ENCODE assay signal across 15 mouse cellular contexts in genomic region chr2:31876446-31876845, GRCm38 (mm10). TPM values are rescaled to one million over a fixed set of nuclear protein-coding genes. Genes with fewer than 3 reads are reported as not detected.
DNase-seq lines count a peak whose midpoint lies in the region; ATAC-seq and TF ChIP-seq lines count a peak whose summit lies in the region.
"Had no signal": no experiment of that assay in that cellular context is flagged by ENCODE, and none has a peak within 500 bp of the region (broad histone marks: within the 10 kb centered on the region; RNA-seq: fewer than 3 reads in every experiment).

No protein-coding gene starts in this region.

- TF ChIP-seq CTCF in midbrain, postnatal 0 days (IDR thresholded peaks at IDR 0.05) = no peak

- H3K27ac ChIP-seq in hindbrain, embryonic 10.5 days = 0 out of 2 replicates have a peak overlapping the region, but pooled peaks have one; percentile 8
- no peak overlapping the region for H3K27ac ChIP-seq in hindbrain, embryonic 16.5 days (ENCODE audit: low read depth, low read length)
- 0 out of 2 replicates have a peak overlapping the region, but pooled peaks have one; percentile 32 for H3K27ac ChIP-seq in midbrain, postnatal 0 days (ENCODE audit: low read depth, low read length)
- H3K27ac ChIP-seq: macrophage had no signal

- H3K4me3 ChIP-seq in hindbrain, embryonic 10.5 days = no peak overlapping the region
- no peak overlapping the region for H3K4me3 ChIP-seq in hindbrain, embryonic 16.5 days (ENCODE audit: low read length)
- no peak overlapping the region for H3K4me3 ChIP-seq in midbrain, postnatal 0 days (ENCODE audit: low read depth, low read length)
- H3K4me3 ChIP-seq: myocyte had no signal

- peaks cover 64% of the 10 kb centered on the region for H3K27me3 ChIP-seq in hindbrain, embryonic 10.5 days (ENCODE audit: insufficient read depth, poor library complexity, severe bottlenecking)
- no peaks in the 10 kb centered on the region; the same call in 1 of the 2 replicates for H3K27me3 ChIP-seq in hindbrain, embryonic 16.5 days (replicated peaks; ENCODE audit: control insufficient read depth, insufficient read depth, low read length)
- H3K27me3 ChIP-seq in midbrain, postnatal 0 days (ENCODE audit: insufficient read depth, low read length) = no peaks in the 10 kb centered on the region

- DNase-seq in hindbrain, embryonic 10.5 days (ENCODE audit: low spot score) = no peak
- DNase-seq in retina, postnatal 1 day = peak; percentile 41
- no peak for DNase-seq in retina, embryonic 14.5 days (ENCODE audit: low spot score)
- peak; percentile 14 for DNase-seq in induced T-regulatory cell, adult 2 months (ENCODE audit: low read depth)
- no peak for DNase-seq in midbrain, postnatal 0 days (ENCODE audit: low spot score)
- no peak for DNase-seq in embryo, embryonic 10.5 days (ENCODE audit: low spot score)
- DNase-seq: adrenal gland, postnatal 36 days; cerebellum, adult 11 months; gastrocnemius, postnatal 36 days; heart, postnatal 10 days; kidney, postnatal 10 days; spleen, adult 18-20 months had no signal

- no peak overlapping the region for H3K4me2 ChIP-seq in hindbrain, embryonic 16.5 days (ENCODE audit: low read length)
- H3K4me2 ChIP-seq in midbrain, postnatal 0 days (ENCODE audit: low read depth, low read length, poor library complexity, severe bottlenecking) = no peak overlapping the region

- WGBS in hindbrain, embryonic 10.5 days = 24% methylated on average over 12 of the region's 12 CpGs
- WGBS in hindbrain, embryonic 16.5 days = 24% methylated on average over 12 of the region's 12 CpGs
- WGBS in midbrain, postnatal 0 days = 16% methylated on average over 12 of the region's 12 CpGs

- H3K9ac ChIP-seq in hindbrain, embryonic 16.5 days (ENCODE audit: low read depth, low read length) = no peak overlapping the region
- H3K9ac ChIP-seq in midbrain, postnatal 0 days (replicated peaks; ENCODE audit: low read length, poor library complexity, severe bottlenecking) = no peak overlapping the region

- H3K9me3 ChIP-seq in hindbrain, embryonic 10.5 days = peaks cover 7% of the 10 kb centered on the region; the same call in 1 of the 2 replicates
- H3K9me3 ChIP-seq in hindbrain, embryonic 16.5 days (ENCODE audit: control insufficient read depth, low read length) = no peaks in the 10 kb centered on the region
- H3K9me3 ChIP-seq in midbrain, postnatal 0 days (ENCODE audit: low read length) = no peaks in the 10 kb centered on the region

- H3K4me1 ChIP-seq in hindbrain, embryonic 10.5 days (replicated peaks) = peaks cover 28% of the 10 kb centered on the region
- peaks cover 5% of the 10 kb centered on the region; the same call in 1 of the 2 replicates for H3K4me1 ChIP-seq in hindbrain, embryonic 16.5 days (ENCODE audit: control insufficient read depth, insufficient read depth, low read depth, low read length)
- H3K4me1 ChIP-seq in midbrain, postnatal 0 days (ENCODE audit: insufficient read depth, low read length) = 0 out of 2 replicates have a peak, but pooled peaks cover 2% of the 10 kb centered on the region

- no peaks in the 10 kb centered on the region for H3K36me3 ChIP-seq in hindbrain, embryonic 10.5 days
- H3K36me3 ChIP-seq in hindbrain, embryonic 16.5 days (ENCODE audit: control insufficient read depth, insufficient read depth, low read length) = no peaks in the 10 kb centered on the region
- H3K36me3 ChIP-seq in midbrain, postnatal 0 days (ENCODE audit: insufficient read depth, low read length) = no peaks in the 10 kb centered on the region

- no peak for ATAC-seq in hindbrain, embryonic 16.5 days
- ATAC-seq in midbrain, postnatal 0 days (ENCODE audit: low FRiP score) = no peak

RNA-seq across cellular contexts. Expression of gene Lamc3, which starts 10.6 kb away (rescaled TPM):
- 8.4 and 8.6 TPM in 2 replicates for polyA plus RNA-seq in hindbrain, embryonic 10.5 days (2016; fragmentation: Nextera tagmentation; extraction: Ambion mirVana)
- 3.2 and 5.8 TPM in 2 replicates for polyA plus RNA-seq in hindbrain, embryonic 16.5 days (2015; fragmentation: Nextera tagmentation; extraction: Ambion mirVana)
- total RNA-seq in midbrain, postnatal 0 days (2014; rRNA removed) = 11.3 and 12.9 TPM in 2 replicates
- 2.3 and 2.5 TPM in 2 replicates for polyA plus RNA-seq in midbrain, postnatal 0 days (2015; fragmentation: Nextera tagmentation; extraction: Ambion mirVana)
- polyA plus RNA-seq: macrophage had no signal

RNA-seq across cellular contexts. Expression of gene Fibcd1, which starts 30.6 kb away (rescaled TPM):
- polyA plus RNA-seq in hindbrain, embryonic 10.5 days (2016; fragmentation: Nextera tagmentation; extraction: Ambion mirVana) = 0.60 and 2.0 TPM in 2 replicates
- polyA plus RNA-seq in hindbrain, embryonic 16.5 days (2015; fragmentation: Nextera tagmentation; extraction: Ambion mirVana) = 7.1 and 8.6 TPM in 2 replicates
- 46.1 and 48.5 TPM in 2 replicates for total RNA-seq in midbrain, postnatal 0 days (2014; rRNA removed)
- polyA plus RNA-seq in midbrain, postnatal 0 days (2015; fragmentation: Nextera tagmentation; extraction: Ambion mirVana) = 19.4 and 21.0 TPM in 2 replicates
- total RNA-seq: gastrocnemius, postnatal 36 days; heart, postnatal 10 days had no signal
- polyA plus RNA-seq: macrophage had no signal

Comparison
In these comparisons a context has a peak if more than half of its experiments do, and no peak if none do; other contexts are left out.
1. DNase-seq: peak in retina, postnatal 1 day (single experiment) and induced T-regulatory cell, adult 2 months (single experiment); none in hindbrain, embryonic 10.5 days (single experiment), retina, embryonic 14.5 days (single experiment), midbrain, postnatal 0 days (single experiment) and embryo, embryonic 10.5 days (single experiment).